Mouse (Mus musculus) gastrocnemius, adult 2 months (tissue): ENCODE results near the gene Egfr. TPM values are rescaled to one million over a fixed set of nuclear protein-coding genes. Genes with fewer than 3 reads are reported as not detected.

ENCODE experiments used
- DNase-seq: peaks from one replicate; pipeline ENCODE4 v3.0.0; 2022
- H3K27ac ChIP-seq: fragments of 200-600 bp; 2 replicates; pipeline ENCODE4 v1.8.1; 2022; ENCODE audit warnings: mild to moderate bottlenecking
- H3K4me3 ChIP-seq: fragments of 200-600 bp; 2 replicates; pipeline ENCODE4 v1.8.1; 2022; ENCODE audit warnings: mild to moderate bottlenecking, moderate library complexity
- CTCF ChIP-seq: fragments of 200-600 bp; IDR thresholded peaks from 2 replicates; pipeline ENCODE4 v1.8.1; 2022; ENCODE audit warnings: antibody characterized with exemption, mild to moderate bottlenecking, moderate library complexity
- intact Hi-C: fragments of 180-260 bp; cut with DNase I; formaldehyde crosslinking; loops from one replicate; pipeline ENCODE4 v1.15.1; 2025
- total RNA-seq, 2 experiments: library from RNA; stranded (reverse); gene quantifications; 2 replicates each; pipeline ENCODE4 v1.2.3; 2021

Egfr gene
- total RNA-seq, 2 experiments from 2014 or later = 12.2 to 14.7 TPM

DNA sequence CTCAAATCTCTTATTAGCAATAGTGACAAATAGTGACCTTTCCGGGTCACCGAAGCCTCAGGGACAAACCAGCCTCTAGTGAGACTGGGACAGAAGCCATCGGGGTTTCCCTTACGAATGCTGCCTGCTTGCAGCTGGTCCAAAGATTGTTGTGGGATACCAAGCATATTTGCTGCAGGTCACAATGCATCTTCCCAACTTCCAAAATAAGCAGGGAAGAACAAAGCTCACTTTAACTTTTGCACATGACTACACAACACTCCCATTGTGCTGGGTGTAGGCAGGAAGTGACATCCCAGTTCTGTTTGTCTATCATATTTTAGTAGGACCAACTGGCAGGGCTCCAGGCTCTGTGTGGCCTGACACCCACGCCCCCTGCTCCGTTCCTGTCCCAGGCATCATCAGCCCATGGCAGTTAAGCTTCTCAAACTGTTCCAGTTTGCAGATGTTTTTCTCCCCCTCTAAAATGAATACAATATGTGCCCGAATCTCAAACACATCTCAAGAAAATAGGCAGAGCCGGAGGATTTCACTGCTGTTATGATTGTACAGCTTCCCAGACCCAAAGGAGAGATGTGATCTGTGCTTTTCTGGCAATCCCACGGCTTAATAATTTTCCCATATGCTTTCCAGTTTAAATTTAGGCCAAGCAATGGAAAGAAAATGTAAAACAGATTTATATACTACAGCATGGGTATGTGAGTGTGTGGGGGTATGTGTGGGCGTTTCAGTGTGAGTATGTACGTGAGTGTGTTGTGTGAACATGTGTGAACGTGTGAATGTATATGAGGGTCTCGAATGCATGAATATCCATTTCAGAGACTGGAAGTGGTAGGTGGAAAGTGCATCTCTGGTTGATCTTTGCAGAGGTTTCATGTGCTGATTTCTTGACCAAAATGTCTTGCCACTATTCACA lies 143.7 kb downstream of the Egfr start:
- peak overlapping the region; percentile 9 for H3K27ac ChIP-seq
- intact Hi-C loops = no loop called here
- DNase-seq = peak; percentile 63

DNA sequence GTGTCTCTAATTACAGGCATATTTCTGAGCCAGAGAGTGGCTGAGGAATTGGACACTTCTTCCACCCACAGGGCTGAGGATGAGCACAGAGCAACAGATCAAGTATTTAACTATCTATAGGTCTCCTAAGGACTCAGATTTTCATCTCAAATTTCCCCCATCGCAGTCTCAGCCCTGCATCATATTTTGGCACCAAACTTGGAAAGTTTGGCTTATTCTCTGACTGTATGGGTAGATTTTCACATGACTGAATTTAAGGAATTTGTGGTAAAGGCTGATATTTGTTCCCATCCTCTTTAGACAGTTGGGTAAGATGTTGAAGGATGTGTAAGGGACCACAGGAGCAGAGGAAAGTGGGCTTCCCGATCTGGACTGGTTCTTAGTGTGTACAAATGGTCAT lies 145.7 kb downstream of the Egfr start:
- no peak for DNase-seq
- intact Hi-C loops = no loop called here
- H3K4me3 ChIP-seq = no peak overlapping the region
- no peak overlapping the region for H3K27ac ChIP-seq
- no peak for TF ChIP-seq CTCF

More for the DNA sequence above, 143.7 kb downstream of the Egfr start:
- no peak overlapping the region for H3K4me3 ChIP-seq
- no peak for TF ChIP-seq CTCF

DNA sequence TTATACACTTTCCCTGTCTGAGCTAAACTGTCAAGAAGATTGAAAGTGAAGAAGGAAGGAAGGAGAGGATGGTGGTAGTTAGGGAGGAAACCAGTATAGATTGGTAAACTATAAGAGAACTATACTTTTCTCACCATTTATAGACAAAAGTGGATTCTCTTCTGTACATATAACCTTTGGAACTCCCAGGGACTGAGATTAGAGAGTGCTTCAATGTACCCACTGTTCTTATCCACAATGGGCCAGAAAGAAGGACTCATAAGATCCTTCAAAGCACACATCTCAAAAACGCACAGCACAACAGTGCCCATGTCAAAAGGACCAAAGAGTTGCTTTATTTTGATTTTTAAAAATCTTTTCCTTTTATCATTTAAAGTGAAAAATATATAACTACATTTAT lies 148.2 kb downstream of the Egfr start:
- DNase-seq = no peak
- intact Hi-C loops = no loop called here
- no peak overlapping the region for H3K27ac ChIP-seq
- TF ChIP-seq CTCF = no peak
- no peak overlapping the region for H3K4me3 ChIP-seq

DNA sequence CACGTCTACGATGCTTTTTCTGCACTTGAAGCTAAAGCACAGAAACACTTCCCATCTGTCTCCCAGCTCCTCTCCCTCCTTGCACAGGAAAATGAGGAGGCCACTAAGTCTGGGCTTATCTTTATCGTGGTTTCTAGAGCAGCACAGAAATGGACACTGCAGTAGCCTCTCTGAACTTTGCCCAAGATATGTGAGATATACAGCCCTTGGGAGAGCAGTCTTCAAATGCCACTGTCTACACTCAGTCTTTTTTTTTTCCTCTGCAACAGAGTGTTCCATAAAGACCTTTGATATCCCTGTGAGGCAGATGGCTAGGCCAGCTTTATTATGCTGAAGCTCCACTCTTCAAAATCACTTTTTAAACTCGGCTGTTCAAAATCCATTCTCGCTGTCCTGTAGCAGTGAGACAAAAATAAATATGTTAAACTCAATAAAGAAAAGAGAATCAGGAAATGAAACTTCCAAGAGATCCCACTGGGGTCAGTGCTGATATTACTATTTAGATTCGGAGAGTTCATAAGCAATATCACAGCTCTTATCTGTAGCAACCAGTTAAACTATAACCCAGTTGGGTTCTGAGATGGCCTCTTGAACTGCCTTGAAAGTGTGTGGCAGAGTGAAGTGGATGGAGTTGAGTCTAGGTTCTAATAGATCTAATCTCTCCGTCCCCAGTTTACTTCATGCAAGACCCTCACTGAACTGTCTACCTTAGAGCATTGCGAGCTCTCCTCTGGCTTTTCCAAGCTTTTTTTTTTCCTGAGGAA lies 148.8 kb downstream of the Egfr start:
- TF ChIP-seq CTCF = no peak
- no peak for DNase-seq
- intact Hi-C loops = no loop called here
- Histone ChIP-seq H3K4me3 (no peak overlapping the region), H3K27ac (no peak overlapping the region)

DNA sequence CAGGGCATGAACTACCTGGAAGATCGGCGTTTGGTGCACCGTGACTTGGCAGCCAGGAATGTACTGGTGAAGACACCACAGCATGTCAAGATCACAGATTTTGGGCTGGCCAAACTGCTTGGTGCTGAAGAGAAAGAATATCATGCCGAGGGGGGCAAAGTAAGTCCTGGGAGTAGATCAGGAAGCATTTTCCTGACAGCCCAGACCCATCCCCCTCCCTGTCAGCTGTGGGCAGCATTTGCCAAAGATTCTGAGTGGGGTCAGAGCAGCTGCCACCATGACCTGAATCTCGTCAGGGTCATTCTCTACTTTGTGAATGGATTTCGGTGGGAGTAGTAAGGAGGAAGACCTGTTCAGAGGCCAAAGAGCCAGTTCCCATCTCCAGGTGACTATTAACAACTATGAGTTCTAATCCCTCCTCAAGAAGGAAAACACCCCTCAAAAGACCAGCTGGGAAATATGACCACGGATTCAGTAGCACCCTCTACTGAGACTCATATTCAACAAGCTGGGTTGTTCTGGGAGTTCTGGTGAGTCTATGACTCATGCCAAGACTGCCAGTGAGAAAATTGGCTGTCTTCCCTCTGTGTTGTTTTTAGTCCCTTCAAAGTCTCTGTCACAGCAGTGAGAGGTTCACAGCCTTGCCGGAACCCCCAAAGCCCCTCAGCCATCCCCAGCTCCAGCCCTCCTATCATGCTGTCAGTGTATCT lies 152.5 kb downstream of the Egfr start:
- Histone ChIP-seq H3K4me3 (no peak overlapping the region), H3K27ac (no peak overlapping the region; the same call in 1 of the 2 replicates)
- intact Hi-C loops = no loop called here
- no peak for TF ChIP-seq CTCF
- no peak for DNase-seq

DNA sequence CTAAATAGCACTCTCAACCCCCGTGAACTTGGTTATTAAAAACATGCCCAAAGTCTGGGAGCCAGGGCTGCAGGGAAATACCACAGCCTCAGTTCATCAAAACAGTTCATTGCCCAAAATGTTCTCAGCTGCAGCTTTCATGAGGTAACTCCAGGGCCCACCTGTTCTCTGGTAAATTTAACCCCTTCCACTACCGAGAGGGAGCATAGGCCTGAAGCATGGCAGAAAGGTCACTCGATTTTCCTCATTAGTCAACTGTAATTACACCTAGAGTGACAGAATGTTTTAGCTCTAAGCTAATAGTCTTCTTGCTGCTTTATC lies 153.0 kb downstream of the Egfr start:
- Histone ChIP-seq H3K4me3 (no peak overlapping the region), H3K27ac (peak overlapping the region; percentile 5; the same call in 1 of the 2 replicates)
- DNase-seq = no peak
- intact Hi-C loops = no loop called here
- TF ChIP-seq CTCF = no peak

DNA sequence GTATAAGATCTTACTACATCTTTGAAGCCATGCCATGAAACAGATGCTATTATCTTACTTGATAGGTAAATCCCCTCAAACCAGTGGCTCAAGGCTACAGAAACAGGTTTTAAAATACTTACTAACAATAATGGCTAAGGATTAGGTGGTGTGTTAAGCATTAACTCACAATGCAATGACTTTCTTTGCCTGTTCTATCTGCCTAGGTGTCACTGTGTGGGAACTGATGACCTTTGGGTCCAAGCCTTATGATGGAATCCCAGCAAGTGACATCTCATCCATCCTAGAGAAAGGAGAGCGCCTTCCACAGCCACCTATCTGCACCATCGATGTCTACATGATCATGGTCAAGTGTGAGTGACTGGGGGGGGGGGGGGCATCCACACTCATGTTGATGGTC lies 154.5 kb downstream of the Egfr start:
- no peak overlapping the region for H3K27ac ChIP-seq

DNA sequence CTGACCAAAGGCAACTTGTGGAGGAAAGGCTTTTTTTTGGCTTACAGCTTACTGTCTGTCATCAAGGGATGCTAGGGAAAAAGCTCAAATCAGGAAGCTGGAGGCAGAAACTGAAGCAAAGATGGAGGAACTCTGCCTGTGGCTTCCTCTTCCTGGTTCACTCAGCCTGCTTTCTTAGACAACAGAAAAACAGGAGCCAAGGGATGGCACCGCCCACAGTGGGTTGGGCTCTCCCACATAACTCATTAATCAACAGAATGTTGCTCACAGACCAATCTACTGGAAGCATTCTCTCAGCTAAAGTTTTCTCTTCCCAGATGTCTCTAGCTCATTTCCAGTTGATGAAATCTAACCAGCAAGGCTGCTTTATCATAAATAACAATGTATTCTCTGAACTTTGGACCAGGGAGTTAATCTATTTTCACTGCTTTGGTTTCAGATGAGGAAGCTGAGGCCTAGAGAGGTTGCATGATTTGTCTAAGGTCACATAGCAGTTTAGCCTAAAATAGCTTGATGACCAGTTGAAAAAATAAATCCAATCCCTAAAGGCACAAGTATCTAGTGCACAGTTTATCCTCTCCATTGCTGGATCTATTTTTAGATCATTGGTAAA lies 155.6 kb downstream of the Egfr start:
- TF ChIP-seq CTCF = no peak
- Histone ChIP-seq H3K4me3 (no peak overlapping the region), H3K27ac (peak overlapping the region; percentile 62)
- DNase-seq = no peak
- intact Hi-C loops = no loop called here

More for the DNA sequence above, 154.5 kb downstream of the Egfr start:
- H3K4me3 ChIP-seq = no peak overlapping the region
- TF ChIP-seq CTCF = no peak
- DNase-seq = no peak
- intact Hi-C loops = no loop called here

DNA sequence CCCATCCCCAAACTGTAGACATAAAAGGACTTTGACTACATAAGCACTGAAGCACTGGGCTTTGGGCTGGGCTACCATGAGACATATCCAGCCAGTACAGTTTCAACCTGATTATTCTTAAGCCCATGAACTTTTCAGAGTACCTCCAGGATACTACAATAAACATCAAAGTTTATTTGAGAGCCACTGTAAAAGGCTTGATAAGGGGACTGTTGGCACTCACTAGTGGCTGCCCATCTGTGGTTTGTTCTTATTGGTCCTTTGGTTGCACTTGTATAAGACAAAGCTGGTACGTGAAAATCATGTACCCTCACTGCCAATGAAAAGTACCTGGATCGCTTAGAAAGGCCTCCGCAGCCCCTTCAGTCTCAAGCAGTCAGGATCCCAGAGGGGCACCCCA lies 162.8 kb downstream of the Egfr start:
- Histone ChIP-seq H3K4me3 (no peak overlapping the region), H3K27ac (no peak overlapping the region)
- no peak for DNase-seq
- intact Hi-C loops = no loop called here
- TF ChIP-seq CTCF = no peak

DNA sequence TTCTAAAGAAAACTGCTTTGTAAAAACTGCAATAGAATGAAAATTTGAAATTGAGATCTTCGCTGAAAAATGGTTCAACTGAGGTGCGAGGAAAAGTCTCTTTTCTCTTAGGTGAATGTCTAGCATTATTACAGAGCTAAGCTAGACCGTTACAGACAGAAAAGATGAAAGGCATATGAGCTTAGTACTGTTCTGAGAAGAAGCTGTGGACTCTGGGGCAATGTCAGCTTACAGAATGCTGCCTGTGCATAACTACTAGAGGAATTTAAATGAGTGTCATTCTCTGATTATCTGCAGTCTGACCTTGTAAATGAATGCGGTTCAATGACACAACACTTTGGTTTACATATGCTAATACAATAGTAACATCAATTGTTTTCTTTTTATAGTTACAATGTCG lies 163.8 kb downstream of the Egfr start:
- TF ChIP-seq CTCF = no peak
- Histone ChIP-seq H3K27ac (no peak overlapping the region), H3K4me3 (no peak overlapping the region)
- no peak for DNase-seq
- intact Hi-C loops = no loop called here

DNA sequence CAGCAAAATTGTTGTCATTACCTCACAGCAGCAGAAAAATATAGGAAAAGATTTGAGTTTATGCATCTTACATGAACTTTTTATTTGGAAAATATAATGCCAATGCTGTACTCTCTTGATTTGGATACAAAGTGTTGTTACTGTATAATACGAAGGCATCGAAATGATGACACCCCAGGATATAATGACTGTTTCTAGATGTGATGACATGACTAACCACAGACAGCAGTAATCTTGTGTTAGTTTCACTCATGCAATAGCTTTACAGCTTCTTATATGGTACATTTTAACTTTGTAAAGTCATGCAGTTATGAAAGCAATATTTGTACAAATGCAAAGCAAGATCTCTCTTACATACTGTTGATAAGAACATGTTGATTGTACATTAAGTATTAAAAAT lies 165.5 kb downstream of the Egfr start:
- H3K4me3 ChIP-seq = no peak overlapping the region
- H3K27ac ChIP-seq = no peak overlapping the region
- DNase-seq = no peak
- no peak for TF ChIP-seq CTCF
- intact Hi-C loops = no loop called here

DNA sequence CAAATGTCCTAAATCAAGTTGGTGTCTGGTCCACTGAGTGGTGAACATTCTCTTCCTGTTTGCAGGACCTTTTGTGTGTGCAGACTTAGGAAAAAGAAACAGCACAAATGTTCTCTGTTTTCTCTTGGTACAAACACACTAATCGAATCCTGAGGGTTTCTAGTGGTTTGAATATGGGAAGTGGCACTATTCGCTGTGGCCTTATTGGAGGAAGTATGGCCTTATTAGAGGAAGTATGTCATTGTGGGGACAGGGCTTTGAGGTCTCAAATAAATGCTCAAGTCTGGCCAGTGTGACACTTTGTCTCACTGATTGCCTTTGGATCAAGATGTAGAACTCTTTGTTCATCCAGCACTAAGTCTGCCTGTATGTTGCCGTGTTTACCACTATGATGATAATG lies 180.2 kb downstream of the Egfr start:
- Histone ChIP-seq H3K4me3 (no peak overlapping the region), H3K27ac (no peak overlapping the region)
- no peak for TF ChIP-seq CTCF
- intact Hi-C loops = no loop called here
- DNase-seq = no peak
